Mouse (Mus musculus) heart, embryonic 15.5 days (tissue): ENCODE data around the gene Hnrnpa3. TPM values are rescaled to one million over a fixed set of nuclear protein-coding genes. Genes with fewer than 3 reads are reported as not detected.
"Not testable (repeated sequence)": the region's sequence is repeated elsewhere in the genome, so short reads cannot be mapped to it uniquely, and the experiment has no call there.

Source experiments
- ATAC-seq: fragments of 200-750 bp; cut with Nextera tagmentation; replicated peaks from 2 replicates; pipeline ENCODE4 v1.8.0; 2017; ENCODE audit warnings: low read depth, moderate TSS enrichment; ENCODE audit not compliant: insufficient number of reproducible peaks, insufficient read depth, low FRiP score
- H3K27ac ChIP-seq: fragments of 300-500 bp; sonication (generic); 2 replicates; pipeline ENCODE4 v1.5.1; 2015; ENCODE audit warnings: mild to moderate bottlenecking, inconsistent platforms
- H3K27me3 ChIP-seq: fragments of 300-500 bp; sonication (generic); 2 replicates; pipeline ENCODE4 v1.6.1; 2015; ENCODE audit warnings: inconsistent platforms
- H3K36me3 ChIP-seq: fragments of 300-500 bp; sonication (generic); 2 replicates; pipeline ENCODE4 v1.6.1; 2015; ENCODE audit warnings: mild to moderate bottlenecking, inconsistent platforms
- H3K4me1 ChIP-seq: fragments of 300-500 bp; sonication (generic); replicated peaks from 2 replicates; pipeline ENCODE4 v1.6.1; 2015; ENCODE audit warnings: inconsistent platforms
- H3K4me2 ChIP-seq: fragments of 300-500 bp; sonication (generic); 2 replicates; pipeline ENCODE4 v1.6.1; 2015; ENCODE audit warnings: inconsistent platforms, mild to moderate bottlenecking, moderate library complexity
- H3K4me3 ChIP-seq: fragments of 300-500 bp; sonication (generic); 2 replicates; pipeline ENCODE4 v1.5.1; 2015; ENCODE audit warnings: mild to moderate bottlenecking, inconsistent platforms
- H3K9ac ChIP-seq: fragments of 300-500 bp; sonication (generic); 2 replicates; pipeline ENCODE4 v1.6.1; 2015; ENCODE audit warnings: mild to moderate bottlenecking, inconsistent platforms
- H3K9me3 ChIP-seq: fragments of 300-500 bp; sonication (generic); replicated peaks from 2 replicates; pipeline ENCODE4 v1.6.1; 2016; ENCODE audit warnings: inconsistent platforms
- whole genome bisulfite sequencing: fragments of 180-500 bp; shearing (Covaris S2); methylation state at CpG from one replicate; pipeline ENCODE4 v1.1.7; 2015; ENCODE audit warnings: mixed read lengths; 5-methylcytosine and 5-hydroxymethylcytosine counted together
- polyA plus RNA-seq: library from polyadenylated mRNA; unstranded; fragments of >200 nt; fragmentation: Nextera tagmentation; extraction: Ambion mirVana; gene quantifications from 2 replicates; pipeline ENCODE4 v1.2.1, GENCODE M21; 2015

Hnrnpa3 gene
- polyA plus RNA-seq, 1 experiment from 2014 or later: 170 TPM

DNA sequence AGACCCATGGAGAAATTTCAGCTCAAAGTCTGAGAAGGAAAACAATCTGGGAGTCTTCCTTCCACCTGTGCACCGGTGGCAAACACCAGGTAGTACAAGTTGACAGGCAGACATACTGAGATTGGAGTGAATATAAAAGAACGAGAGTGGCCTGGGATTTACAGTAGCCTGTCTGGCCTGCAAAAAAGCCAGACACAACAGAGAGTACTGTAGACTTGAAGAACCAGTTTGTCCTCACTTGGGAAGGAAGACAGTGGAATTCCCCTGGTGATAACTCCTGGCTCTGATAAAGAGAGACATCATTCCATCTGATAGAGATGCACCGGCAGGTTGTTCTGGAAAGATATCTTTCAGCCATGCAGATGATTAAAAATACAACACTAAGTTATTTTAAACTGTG is 34.0 kb upstream of the Hnrnpa3 start:
- 61% methylated on average over 3 of the region's 3 CpGs for WGBS
- no peak overlapping the region for H3K27ac ChIP-seq
- no peak overlapping the region for H3K4me3 ChIP-seq
- no peak overlapping the region for H3K4me2 ChIP-seq
- no peak for ATAC-seq
- no peak overlapping the region for H3K9ac ChIP-seq
- no peaks in the 10 kb centered on the region for H3K9me3 ChIP-seq
- no peaks in the 10 kb centered on the region for H3K4me1 ChIP-seq
- H3K36me3 ChIP-seq: no peaks in the 10 kb centered on the region
- no peaks in the 10 kb centered on the region for H3K27me3 ChIP-seq

DNA sequence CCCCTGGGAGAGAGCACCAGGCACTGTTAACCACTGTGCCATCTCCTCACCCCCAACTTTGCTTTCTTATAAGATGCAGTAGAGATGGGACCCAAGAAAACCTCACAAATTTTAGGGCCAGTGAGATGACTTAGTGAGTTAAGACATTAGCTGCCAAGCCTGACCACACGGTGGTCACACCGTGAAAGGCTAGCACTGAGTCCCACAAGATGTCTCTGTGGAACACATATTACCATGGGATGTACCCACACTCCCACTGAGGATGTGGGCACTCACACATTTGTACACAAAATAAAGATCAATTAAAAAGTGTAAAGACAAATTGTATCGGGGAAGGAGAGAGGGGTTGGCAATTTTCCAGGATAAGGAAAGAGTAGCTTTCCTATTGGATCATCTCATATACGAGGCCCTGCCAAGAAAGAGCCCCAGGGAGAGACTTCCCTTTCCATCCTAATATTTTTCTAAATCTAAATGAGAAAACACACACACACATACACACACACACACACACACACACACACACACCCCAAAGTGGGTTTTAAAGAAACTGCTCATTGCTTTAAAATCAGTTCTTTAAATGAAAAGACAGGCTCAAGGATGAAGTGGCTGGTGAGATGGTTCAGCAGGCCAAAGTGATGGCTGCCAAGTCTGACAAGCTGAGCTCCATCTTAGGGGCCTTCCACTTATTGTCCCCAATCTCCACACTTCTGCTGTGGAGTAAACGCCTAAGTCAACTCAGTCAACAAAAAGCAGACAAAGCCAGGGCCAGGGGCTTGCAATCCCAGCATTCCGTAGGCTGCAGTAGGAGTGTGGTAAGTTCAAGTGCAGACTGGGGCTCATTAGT is 32.2 kb upstream of the Hnrnpa3 start:
- Histone ChIP-seq H3K36me3 (no peaks in the 10 kb centered on the region), H3K9ac (no peak overlapping the region), H3K4me3 (no peak overlapping the region), H3K4me2 (no peak overlapping the region), H3K4me1 (peaks cover 4% of the 10 kb centered on the region), H3K9me3 (no peaks in the 10 kb centered on the region), H3K27ac (no peak overlapping the region), H3K27me3 (no peaks in the 10 kb centered on the region)
- 68% methylated on average over 6 of the region's 6 CpGs for WGBS
- ATAC-seq: no peak

DNA sequence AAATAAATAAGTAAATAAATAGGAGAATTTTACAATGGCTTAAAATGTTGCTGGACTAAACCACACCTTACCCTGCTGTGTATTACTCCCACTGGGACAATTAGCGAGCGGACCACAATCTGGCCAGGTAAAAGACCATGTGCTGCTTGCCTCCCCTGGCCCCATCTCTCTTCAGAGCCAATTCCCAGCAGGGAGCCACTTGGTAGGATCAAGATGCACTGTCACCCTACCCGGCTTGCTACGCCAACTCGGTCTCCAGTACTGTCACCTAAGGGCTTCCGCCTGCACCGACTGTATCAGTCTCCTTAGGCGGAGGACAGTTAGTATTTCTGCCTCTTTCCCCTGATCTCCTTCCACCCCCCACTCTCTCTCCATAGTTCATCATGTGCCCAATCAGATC is 30.6 kb upstream of the Hnrnpa3 start:
- no peak overlapping the region for H3K4me2 ChIP-seq
- H3K4me1 ChIP-seq: peaks cover 7% of the 10 kb centered on the region
- no peaks in the 10 kb centered on the region for H3K9me3 ChIP-seq
- H3K9ac ChIP-seq: no peak overlapping the region
- no peaks in the 10 kb centered on the region for H3K27me3 ChIP-seq
- no peak overlapping the region for H3K27ac ChIP-seq
- WGBS: 89% methylated on average over 8 of the region's 8 CpGs
- no peak for ATAC-seq
- no peaks in the 10 kb centered on the region for H3K36me3 ChIP-seq
- H3K4me3 ChIP-seq: no peak overlapping the region

DNA sequence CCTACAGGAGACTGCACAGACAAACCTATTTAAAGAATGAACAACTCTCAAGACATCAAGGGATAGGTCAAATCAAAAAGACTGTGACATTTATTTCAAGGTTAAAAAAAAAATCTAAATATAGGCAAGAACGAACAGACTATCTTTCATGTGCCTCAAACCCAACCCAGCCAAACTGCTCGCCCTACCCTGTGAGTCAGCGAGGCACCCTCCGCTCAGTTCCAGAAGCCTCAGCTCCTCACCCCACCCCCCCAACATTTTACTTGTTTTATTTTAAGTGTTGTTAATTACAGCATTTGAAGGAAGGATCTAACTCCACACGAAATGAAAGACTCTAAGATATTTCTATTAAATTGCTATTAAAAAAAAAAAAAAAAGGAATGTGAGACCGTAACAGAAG is 27.6 kb upstream of the Hnrnpa3 start:
- Histone ChIP-seq H3K27me3 (no peaks in the 10 kb centered on the region), H3K9ac (no peak overlapping the region), H3K4me2 (no peak overlapping the region), H3K4me3 (no peak overlapping the region), H3K36me3 (no peaks in the 10 kb centered on the region), H3K27ac (0 out of 2 replicates have a peak overlapping the region, but pooled peaks have one; percentile 34), H3K9me3 (no peaks in the 10 kb centered on the region), H3K4me1 (peaks cover 7% of the 10 kb centered on the region)
- WGBS: 54% methylated on average over 6 of the region's 6 CpGs
- ATAC-seq: no peak

DNA sequence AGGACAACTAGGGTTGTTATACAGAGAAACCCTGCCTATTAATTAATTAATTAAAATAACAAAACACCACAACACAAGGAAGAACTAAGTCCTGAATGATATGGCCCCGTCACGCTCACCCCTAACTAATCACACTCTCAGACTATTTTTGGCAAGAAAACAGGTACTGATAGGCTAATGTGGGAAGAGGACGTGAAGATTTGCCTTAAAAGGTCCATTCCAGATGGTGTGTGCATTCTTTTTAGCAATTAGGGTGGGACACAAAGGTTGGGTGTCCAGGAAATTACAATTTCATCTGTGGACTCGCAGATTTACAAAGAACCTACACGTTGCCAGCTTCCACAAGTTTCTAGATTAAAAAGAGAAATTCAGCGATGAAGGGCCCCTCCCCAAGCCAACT is 27.0 kb upstream of the Hnrnpa3 start:
- H3K9me3 ChIP-seq: no peaks in the 10 kb centered on the region
- no peak for ATAC-seq
- H3K4me2 ChIP-seq: no peak overlapping the region
- no peaks in the 10 kb centered on the region for H3K36me3 ChIP-seq
- 57% methylated on average over 6 of the region's 6 CpGs for WGBS
- H3K4me1 ChIP-seq: peaks cover 7% of the 10 kb centered on the region
- no peaks in the 10 kb centered on the region for H3K27me3 ChIP-seq
- no peak overlapping the region for H3K9ac ChIP-seq
- H3K27ac ChIP-seq: no peak overlapping the region
- no peak overlapping the region for H3K4me3 ChIP-seq

DNA sequence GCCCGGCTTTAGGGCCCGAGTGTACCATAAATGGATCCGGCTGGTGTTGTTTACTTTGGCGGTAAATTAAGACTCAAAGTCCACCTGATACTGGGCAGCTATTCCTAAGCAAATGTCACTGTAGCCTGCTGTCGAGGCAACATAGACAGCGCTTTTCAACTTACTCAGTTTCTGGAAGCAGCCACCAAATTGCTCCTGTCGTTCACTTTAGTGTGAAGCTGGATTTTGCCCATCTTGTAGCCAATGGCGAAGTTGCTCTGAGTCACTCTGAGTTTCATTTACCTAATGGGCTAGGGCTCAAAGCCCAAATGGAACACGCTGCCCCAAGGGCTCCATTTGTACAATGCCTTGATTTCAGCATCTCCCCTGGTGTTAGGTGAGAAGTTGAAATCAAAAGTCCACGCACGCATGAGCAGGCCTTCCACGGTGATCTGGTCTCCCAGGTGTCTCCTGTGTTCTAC is 26.3 kb upstream of the Hnrnpa3 start:
- Histone ChIP-seq H3K4me3 (no peak overlapping the region), H3K27me3 (no peaks in the 10 kb centered on the region), H3K9me3 (no peaks in the 10 kb centered on the region), H3K27ac (no peak overlapping the region), H3K36me3 (no peaks in the 10 kb centered on the region), H3K4me1 (peaks cover 7% of the 10 kb centered on the region), H3K4me2 (no peak overlapping the region), H3K9ac (no peak overlapping the region)
- WGBS: 85% methylated on average over 12 of the region's 12 CpGs
- ATAC-seq: no peak

DNA sequence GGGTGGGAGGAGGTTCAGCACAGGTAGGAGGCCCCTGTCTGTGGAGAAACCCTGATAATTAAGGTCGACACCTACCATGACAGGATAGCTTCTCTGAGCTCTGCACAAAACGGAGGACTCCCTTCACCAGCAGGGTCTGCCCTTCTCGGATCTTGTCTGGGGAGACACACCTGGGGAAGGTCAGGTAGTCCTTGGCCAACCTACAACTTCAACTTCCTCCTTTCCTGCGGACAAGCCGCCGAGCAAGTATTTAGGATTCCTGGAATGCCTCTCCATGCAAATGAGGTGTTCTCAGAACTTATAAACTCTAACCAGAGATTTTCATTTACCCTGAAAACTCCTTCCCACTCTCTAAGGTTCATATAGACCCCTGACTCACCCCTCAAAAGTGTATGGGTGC is 25.7 kb upstream of the Hnrnpa3 start:
- no peaks in the 10 kb centered on the region for H3K9me3 ChIP-seq
- H3K4me3 ChIP-seq: no peak overlapping the region
- no peak overlapping the region for H3K9ac ChIP-seq
- no peak overlapping the region for H3K27ac ChIP-seq
- H3K36me3 ChIP-seq: no peaks in the 10 kb centered on the region
- H3K27me3 ChIP-seq: no peaks in the 10 kb centered on the region
- WGBS: 58% methylated on average over 6 of the region's 6 CpGs
- ATAC-seq: no peak
- no peak overlapping the region for H3K4me2 ChIP-seq
- H3K4me1 ChIP-seq: peaks cover 7% of the 10 kb centered on the region

DNA sequence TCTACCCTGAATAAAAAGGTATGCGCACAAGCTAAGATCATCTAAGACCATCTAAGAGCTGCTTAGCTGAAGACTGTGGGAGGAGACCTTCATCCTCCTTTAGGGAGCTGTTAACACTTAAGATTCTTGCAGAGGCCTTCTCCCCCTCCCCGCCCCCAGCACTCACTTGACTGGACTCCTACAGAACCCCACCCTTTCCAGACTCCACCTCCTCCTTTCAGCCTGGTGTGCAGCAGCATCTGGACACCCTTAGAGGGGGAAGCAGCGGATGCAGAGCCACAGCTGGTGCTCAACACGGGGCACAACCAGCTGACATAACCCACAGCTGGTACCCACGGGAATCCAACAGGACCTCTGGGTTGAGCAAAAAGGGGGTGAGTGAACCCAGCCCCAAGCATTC is 25.3 kb upstream of the Hnrnpa3 start:
- 67% methylated on average over 5 of the region's 5 CpGs for WGBS
- Histone ChIP-seq H3K4me3 (no peak overlapping the region), H3K4me2 (no peak overlapping the region), H3K36me3 (no peaks in the 10 kb centered on the region), H3K27ac (no peak overlapping the region), H3K9ac (no peak overlapping the region), H3K27me3 (no peaks in the 10 kb centered on the region), H3K4me1 (peaks cover 7% of the 10 kb centered on the region), H3K9me3 (no peaks in the 10 kb centered on the region)
- peak; percentile 55; the same call in 1 of the 2 replicates for ATAC-seq

DNA sequence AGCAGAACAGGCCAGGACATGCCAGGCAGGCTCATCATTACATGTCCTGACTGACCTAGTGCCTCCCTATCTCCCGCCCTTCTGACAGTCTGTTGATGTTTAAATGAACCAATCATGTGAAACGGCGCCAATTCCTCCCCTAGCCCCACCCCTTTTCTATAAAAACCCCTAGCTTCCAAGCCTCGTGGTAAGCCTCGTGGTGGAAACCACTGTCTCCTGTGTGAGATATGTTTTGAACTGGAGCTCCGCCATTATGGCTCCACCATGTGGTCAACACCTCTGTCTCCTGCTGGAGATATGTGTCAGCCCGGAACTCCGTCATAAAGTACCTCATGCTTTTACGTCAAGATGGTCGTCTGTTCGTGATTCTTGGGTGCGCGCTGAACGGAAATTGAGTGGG is 24.6 kb upstream of the Hnrnpa3 start:
- not testable (repeated sequence) for H3K27me3 ChIP-seq, H3K27ac ChIP-seq, H3K4me2 ChIP-seq, ATAC-seq, H3K4me1 ChIP-seq, H3K36me3 ChIP-seq, H3K4me3 ChIP-seq, H3K9ac ChIP-seq, H3K9me3 ChIP-seq
- WGBS: 85% methylated on average over 14 of the region's 14 CpGs

DNA sequence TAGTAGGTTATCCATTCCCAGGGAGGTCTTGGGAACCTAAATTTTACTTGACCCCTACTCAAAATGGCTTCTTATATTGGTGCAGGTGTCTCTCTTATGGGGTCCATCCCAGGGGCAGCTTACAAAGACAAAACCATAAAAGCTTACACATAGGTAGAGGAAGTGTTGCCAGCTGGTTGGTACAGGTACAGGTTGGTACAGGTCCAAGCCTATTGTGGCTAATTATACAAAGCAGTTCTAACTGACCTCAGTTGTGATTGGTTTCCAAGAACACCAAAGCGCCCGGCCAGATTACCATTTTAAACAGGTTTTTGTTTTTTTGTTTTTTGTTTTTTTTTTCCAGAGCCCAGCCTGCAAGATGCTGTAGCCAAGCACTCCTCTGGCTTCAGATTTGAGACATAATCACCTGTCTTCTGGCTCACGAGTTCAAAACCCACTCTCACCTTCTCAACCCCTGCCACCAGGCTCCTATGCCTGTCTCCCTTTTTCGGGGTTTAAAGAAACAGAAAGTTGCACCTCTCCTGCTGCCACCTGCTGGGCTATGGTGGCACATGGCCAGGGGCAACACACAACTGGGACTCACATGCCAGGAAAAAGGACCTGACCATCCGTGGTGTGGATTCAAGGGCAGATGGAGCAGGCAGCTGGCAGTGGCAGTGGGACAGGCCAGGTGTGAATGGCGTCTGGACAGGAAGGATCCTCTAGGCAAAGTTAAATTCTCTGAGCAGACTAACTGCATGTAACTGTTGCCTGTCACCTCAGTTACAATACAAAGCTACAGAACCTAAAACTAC is 22.6 kb upstream of the Hnrnpa3 start:
- no peak overlapping the region for H3K4me3 ChIP-seq
- no peak overlapping the region for H3K27ac ChIP-seq
- no peak for ATAC-seq
- H3K9ac ChIP-seq: no peak overlapping the region
- no peaks in the 10 kb centered on the region for H3K36me3 ChIP-seq
- H3K4me2 ChIP-seq: no peak overlapping the region
- no peaks in the 10 kb centered on the region for H3K9me3 ChIP-seq
- peaks cover 6% of the 10 kb centered on the region for H3K4me1 ChIP-seq
- WGBS: 59% methylated on average over 6 of the region's 6 CpGs
- no peaks in the 10 kb centered on the region for H3K27me3 ChIP-seq

DNA sequence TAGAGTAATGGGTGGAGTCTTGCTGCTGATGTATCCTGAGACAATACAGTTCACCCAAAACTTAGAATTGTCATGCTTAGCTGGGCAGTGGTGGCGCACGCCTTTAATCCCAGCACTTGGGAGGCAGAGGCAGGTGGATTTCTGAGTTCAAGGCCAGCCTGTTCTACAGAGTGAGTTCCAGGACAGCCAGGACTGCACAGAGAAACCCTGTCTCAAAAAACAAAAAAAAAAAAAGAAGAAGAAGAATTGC is 22.1 kb upstream of the Hnrnpa3 start:
- not testable (repeated sequence) for H3K4me1 ChIP-seq, H3K9me3 ChIP-seq, H3K27me3 ChIP-seq, H3K27ac ChIP-seq, H3K9ac ChIP-seq, H3K4me2 ChIP-seq, ATAC-seq, H3K36me3 ChIP-seq, H3K4me3 ChIP-seq
- whole genome bisulfite sequencing: 90% methylated on average over 2 of the region's 2 CpGs

DNA sequence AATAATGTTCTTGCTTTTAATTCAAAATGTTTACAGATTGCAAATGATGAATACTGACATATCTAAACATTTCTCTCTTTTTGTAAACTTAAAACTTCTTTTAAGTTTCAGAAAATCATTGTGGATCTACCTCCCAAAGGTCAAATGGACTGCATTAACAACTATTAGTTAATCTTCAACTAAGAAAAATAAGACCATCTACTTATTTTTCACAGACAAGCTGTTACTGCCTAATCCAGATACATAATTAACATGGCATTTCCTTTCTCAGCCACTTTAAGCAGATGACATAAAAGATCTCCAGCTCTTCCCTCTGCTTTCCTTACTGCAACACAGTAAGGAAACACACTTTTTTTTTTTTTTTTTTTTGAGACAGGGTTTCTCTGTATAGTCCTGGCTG is 21.7 kb upstream of the Hnrnpa3 start:
- Histone ChIP-seq H3K27ac (no peak overlapping the region), H3K36me3 (no peaks in the 10 kb centered on the region), H3K9ac (no peak overlapping the region), H3K4me2 (no peak overlapping the region), H3K4me3 (no peak overlapping the region), H3K4me1 (no peaks in the 10 kb centered on the region; the same call in 1 of the 2 replicates), H3K9me3 (no peaks in the 10 kb centered on the region), H3K27me3 (no peaks in the 10 kb centered on the region)
- ATAC-seq: no peak
